In genomic region chr14:23581282-23581681, GRCm38 (mm10) we compare ENCODE assay signal across 20 mouse cellular contexts.
DNase-seq lines count a peak whose midpoint lies in the region; TF ChIP-seq lines count a peak whose summit lies in the region.
"Had no signal": no experiment of that assay in that cellular context is flagged by ENCODE, and none has a peak within 500 bp of the region (broad histone marks: within the 10 kb centered on the region; RNA-seq: fewer than 3 reads in every experiment).

No protein-coding gene starts in this region.

- intact Hi-C loops in left cerebral cortex, adult 2 months (cut with DNase I) = loop anchor here (10.0 kb wide), 1 partner anchor 304 kb away; no protein-coding TSS in a partner anchor
- intact Hi-C loops in left cerebral cortex, postnatal 36 days (cut with DNase I) = loop anchor here (5.0 kb wide), 1 partner anchor 206 kb away; no protein-coding TSS in a partner anchor

- no peak for DNase-seq in left cerebral cortex, adult 2 months (ENCODE audit: extremely low spot score in 1 of 2, low spot score in 2 of 2)
- DNase-seq in left cerebral cortex, postnatal 36 days (ENCODE audit: low spot score in 2 of 2) = no peak
- DNase-seq in brain, adult 2 months (ENCODE audit: low read depth, low spot score) = peak; percentile 57
- DNase-seq in lung, adult 18-20 months = no peak
- DNase-seq in kidney, adult 2 months = no peak
- DNase-seq: adrenal gland, adult 2 months; adrenal gland, postnatal 10 days; adrenal gland, postnatal 25 days; cerebellum, adult 11-12 months; cerebellum, adult 2 months; cerebellum, adult 9-10 months; cerebellum, postnatal 10 days; cerebellum, postnatal 25 days; embryo, embryonic 11 days had no signal

- peaks cover 9% of the 10 kb centered on the region for H3K4me1 ChIP-seq in cortical plate, adult 2 months (ENCODE audit: control insufficient read depth, insufficient read depth, low read length)
- no peaks in the 10 kb centered on the region for H3K4me1 ChIP-seq in kidney, adult 2 months (ENCODE audit: control insufficient read depth, insufficient read depth, low read length)
- H3K4me1 ChIP-seq: embryonic facial prominence, embryonic 13.5 days; embryonic facial prominence, embryonic 15.5 days; forebrain, embryonic 10.5 days; forebrain, embryonic 12.5 days had no signal

- 72% methylated on average over 3 of the region's 3 CpGs for WGBS in kidney, adult 2 months

- H3K36me3 ChIP-seq in kidney, adult 2 months (ENCODE audit: control insufficient read depth, insufficient read depth, low read length) = no peaks in the 10 kb centered on the region
- H3K36me3 ChIP-seq: embryonic facial prominence, embryonic 13.5 days; embryonic facial prominence, embryonic 15.5 days; forebrain, embryonic 10.5 days; forebrain, embryonic 12.5 days had no signal

- TF ChIP-seq POLR2A in cortical plate, adult 2 months (IDR thresholded peaks at IDR 0.05; ENCODE audit: extremely low read depth, insufficient read depth, low read length) = no peak
- no peak for TF ChIP-seq POLR2A in kidney, adult 2 months (IDR thresholded peaks at IDR 0.05; ENCODE audit: low read depth, low read length)

- H3K27ac ChIP-seq in left cerebral cortex, adult 2 months = peak overlapping the region; percentile 36; the same call in 1 of the 2 replicates
- peak overlapping the region; percentile 41; the same call in 1 of the 2 replicates for H3K27ac ChIP-seq in cortical plate, adult 2 months (ENCODE audit: insufficient read depth, low read length)
- no peak overlapping the region for H3K27ac ChIP-seq in kidney, adult 2 months (ENCODE audit: insufficient read depth, low read depth, low read length)
- H3K27ac ChIP-seq: embryonic facial prominence, embryonic 13.5 days; embryonic facial prominence, embryonic 15.5 days; forebrain, embryonic 10.5 days; forebrain, embryonic 12.5 days had no signal

- TF ChIP-seq CTCF in left cerebral cortex, adult 2 months (IDR thresholded peaks at IDR 0.05) = no peak
- no peak for TF ChIP-seq CTCF in cortical plate, adult 2 months (IDR thresholded peaks at IDR 0.05; ENCODE audit: extremely low read depth, insufficient read depth, low read length)
- TF ChIP-seq CTCF in kidney, adult 2 months (conservative IDR thresholded peaks at IDR 0.05; ENCODE audit: insufficient read depth, insufficient read length, low read depth, low read length) = no peak

- no peak overlapping the region for H3K4me3 ChIP-seq in left cerebral cortex, adult 2 months
- no peak overlapping the region for H3K4me3 ChIP-seq in cortical plate, adult 2 months (ENCODE audit: insufficient read depth, low read length)
- no peak overlapping the region for H3K4me3 ChIP-seq in kidney, adult 2 months (ENCODE audit: insufficient read depth, low read depth, low read length)
- H3K4me3 ChIP-seq: embryonic facial prominence, embryonic 13.5 days; embryonic facial prominence, embryonic 15.5 days; erythroblast, embryonic 14.5 days; forebrain, embryonic 10.5 days; forebrain, embryonic 12.5 days had no signal

- no peaks in the 10 kb centered on the region; the same call in 1 of the 2 replicates for H3K27me3 ChIP-seq in kidney, adult 2 months (replicated peaks; ENCODE audit: control insufficient read depth, insufficient read depth, low read length)
- H3K27me3 ChIP-seq: embryonic facial prominence, embryonic 13.5 days; embryonic facial prominence, embryonic 15.5 days; forebrain, embryonic 12.5 days had no signal
